Mouse (Mus musculus) v-Abl transformed pro-B cells (cell line): ENCODE results near the gene Spen.

ENCODE experiments used
- in situ Hi-C, 2 experiments: fragments of 400-800 bp; cut with MboI; formaldehyde crosslinking; loops; one replicate each; pipeline ENCODE4 v1.15.1; 2025; ENCODE audit not compliant: unreplicated experiment in 2 of 2

Spen gene

GRCm38 (mm10) chr4:141537706-141538407 is 540 bp downstream of the Spen start:
- in situ Hi-C loops = no loop called here

GRCm38 (mm10) chr4:141537226-141537610 is 1.2 kb downstream of the Spen start:
- in situ Hi-C loops = no loop called here

- in situ Hi-C loops = no loop called here
Observed at GRCm38 (mm10) chr4:141536291-141537225, 1.8 kb downstream of the Spen start.

- in situ Hi-C loops = no loop called here
Observed at GRCm38 (mm10) chr4:141534947-141535680, 3.3 kb downstream of the Spen start.

GRCm38 (mm10) chr4:141530979-141531378 is 7.4 kb downstream of the Spen start:
- in situ Hi-C loops = no loop called here

GRCm38 (mm10) chr4:141528938-141529337 is 9.5 kb downstream of the Spen start:
- in situ Hi-C loops = no loop called here

- in situ Hi-C loops = no loop called here
Observed at GRCm38 (mm10) chr4:141526936-141527650, 11.3 kb downstream of the Spen start.

- in situ Hi-C loops = no loop called here
Observed at GRCm38 (mm10) chr4:141525940-141526339, 12.5 kb downstream of the Spen start.

GRCm38 (mm10) chr4:141524658-141525057 is 13.7 kb downstream of the Spen start:
- in situ Hi-C loops = no loop called here

GRCm38 (mm10) chr4:141523128-141523527 is 15.3 kb downstream of the Spen start:
- in situ Hi-C loops = no loop called here

- in situ Hi-C loops = no loop called here
Observed at GRCm38 (mm10) chr4:141518386-141518785, 20.0 kb downstream of the Spen start.

GRCm38 (mm10) chr4:141514179-141514641 is 24.2 kb downstream of the Spen start:
- in situ Hi-C loops = no loop called here

GRCm38 (mm10) chr4:141512145-141512544 is 26.3 kb downstream of the Spen start:
- in situ Hi-C loops = no loop called here

- in situ Hi-C loops = no loop called here
Observed at GRCm38 (mm10) chr4:141510457-141510856, 27.9 kb downstream of the Spen start.

- in situ Hi-C loops = no loop called here
Observed at GRCm38 (mm10) chr4:141506893-141507292, 31.5 kb downstream of the Spen start.

- in situ Hi-C loops = no loop called here
Observed at GRCm38 (mm10) chr4:141506352-141506751, 32.0 kb downstream of the Spen start.

GRCm38 (mm10) chr4:141505810-141506209 is 32.6 kb downstream of the Spen start:
- in situ Hi-C loops = no loop called here

- in situ Hi-C loops = no loop called here
Observed at GRCm38 (mm10) chr4:141504471-141504870, 33.9 kb downstream of the Spen start.

GRCm38 (mm10) chr4:141502723-141503122 is 35.7 kb downstream of the Spen start:
- in situ Hi-C loops = no loop called here

- in situ Hi-C loops = no loop called here
Observed at GRCm38 (mm10) chr4:141501058-141501457, 37.3 kb downstream of the Spen start.
